Mouse (Mus musculus) heart, postnatal 0 days (tissue): ENCODE results near the gene Fut4. TPM values are rescaled to one million over a fixed set of nuclear protein-coding genes. Genes with fewer than 3 reads are reported as not detected.

Source experiments
- ATAC-seq: fragments of 200-750 bp; cut with Nextera tagmentation; 2 replicates; pipeline ENCODE4 v1.8.0; 2017; ENCODE audit warnings: low read depth, moderate number of reproducible peaks, moderate library complexity; ENCODE audit not compliant: insufficient read depth
- DNase-seq: peaks from one replicate; pipeline ENCODE4 v3.0.0-alpha.2; 2016; ENCODE audit warnings: low spot score
- H3K27ac ChIP-seq: fragments of 300-500 bp; sonication (generic); 2 replicates; pipeline ENCODE4 v1.5.1; 2014; ENCODE audit warnings: low read depth, mild to moderate bottlenecking
- H3K27me3 ChIP-seq: fragments of 300-500 bp; sonication (generic); 2 replicates; pipeline ENCODE4 v1.6.1; 2014; ENCODE audit warnings: low read length, mixed read lengths; ENCODE audit not compliant: control insufficient read depth, insufficient read depth
- H3K36me3 ChIP-seq: fragments of 300-500 bp; sonication (generic); replicated peaks from 2 replicates; pipeline ENCODE4 v1.6.1; 2014; ENCODE audit warnings: low read length, mixed read lengths; ENCODE audit not compliant: control insufficient read depth, insufficient read depth
- H3K4me1 ChIP-seq: fragments of 300-500 bp; sonication (generic); 2 replicates; pipeline ENCODE4 v1.6.1; 2014; ENCODE audit warnings: antibody characterized with exemption; ENCODE audit not compliant: control insufficient read depth, insufficient read depth
- H3K4me2 ChIP-seq: fragments of 300-500 bp; sonication (generic); 2 replicates; pipeline ENCODE4 v1.6.1; 2014; ENCODE audit warnings: low read depth, mild to moderate bottlenecking, low read length, moderate library complexity
- H3K4me3 ChIP-seq: fragments of 300-500 bp; sonication (generic); 2 replicates; pipeline ENCODE4 v1.5.1; 2014; ENCODE audit warnings: low read depth, low read length
- H3K9ac ChIP-seq: fragments of 300-500 bp; sonication (generic); replicated peaks from 2 replicates; pipeline ENCODE4 v1.6.1; 2014; ENCODE audit warnings: low read depth, low read length, mixed read lengths
- H3K9me3 ChIP-seq: fragments of 300-500 bp; sonication (generic); replicated peaks from 2 replicates; pipeline ENCODE4 v1.6.1; 2016; ENCODE audit warnings: low read length; ENCODE audit not compliant: control insufficient read depth
- CTCF ChIP-seq: IDR thresholded peaks from 2 replicates; pipeline ENCODE4 v1.5.1; 2016; ENCODE audit warnings: antibody characterized with exemption, control low read depth, low read depth
- EP300 ChIP-seq: IDR thresholded peaks from 2 replicates; pipeline ENCODE4 v1.6.1; 2016; ENCODE audit warnings: antibody characterized with exemption, low read depth
- WGBS: fragments of 180-500 bp; shearing (Covaris S2); extraction: QIAGEN DNeasy Blood & Tissue Kit; methylation state at CpG from one replicate; pipeline ENCODE4 v1.1.7; 2014; 5-methylcytosine and 5-hydroxymethylcytosine counted together
- polyA plus RNA-seq: library from polyadenylated mRNA; unstranded; fragments of >200 nt; fragmentation: Nextera tagmentation; extraction: Ambion mirVana; gene quantifications from 2 replicates; pipeline ENCODE4 v1.2.1, GENCODE M21; 2015
- total RNA-seq: library from RNA; depleted of rRNA; stranded (reverse); fragments of >200 nt; gene quantifications from 2 replicates; pipeline ENCODE4 v1.2.3, GENCODE M21; 2014; ENCODE audit warnings: low replicate concordance

Fut4 gene
- total and polyA plus RNA-seq, 2 experiments from 2014 or later: 0.27 TPM; not detected in 1

DNA sequence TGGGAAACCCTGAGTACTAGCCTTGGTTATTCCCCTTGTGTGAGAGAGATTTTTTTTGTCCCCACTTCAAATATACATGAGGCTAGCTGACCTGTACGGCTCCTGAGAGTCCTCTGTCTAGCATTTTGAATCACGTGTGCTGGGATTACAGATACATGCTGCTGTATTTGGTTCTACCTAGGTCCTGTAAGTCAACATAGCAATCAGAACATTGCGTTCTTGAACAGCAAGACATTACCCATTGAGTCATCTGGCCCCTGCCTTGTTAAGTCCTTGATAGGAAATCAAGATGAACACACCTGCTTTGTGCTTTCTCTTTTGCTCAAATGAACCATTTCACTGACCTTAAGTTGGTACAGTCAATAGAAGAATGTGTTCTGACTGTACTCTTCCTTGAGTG is 2.3 kb upstream of the Fut4 start:
- Histone ChIP-seq H3K9ac (no peak overlapping the region), H3K4me3 (no peak overlapping the region), H3K4me2 (no peak overlapping the region), H3K4me1 (no peaks in the 10 kb centered on the region), H3K27ac (no peak overlapping the region), H3K27me3 (peaks cover 12% of the 10 kb centered on the region), H3K9me3 (no peaks in the 10 kb centered on the region), H3K36me3 (no peaks in the 10 kb centered on the region)
- DNase-seq (no peak), ATAC-seq (no peak)
- whole genome bisulfite sequencing: 72% methylated on average over 3 of the region's 3 CpGs
- no peak for TF ChIP-seq CTCF

DNA sequence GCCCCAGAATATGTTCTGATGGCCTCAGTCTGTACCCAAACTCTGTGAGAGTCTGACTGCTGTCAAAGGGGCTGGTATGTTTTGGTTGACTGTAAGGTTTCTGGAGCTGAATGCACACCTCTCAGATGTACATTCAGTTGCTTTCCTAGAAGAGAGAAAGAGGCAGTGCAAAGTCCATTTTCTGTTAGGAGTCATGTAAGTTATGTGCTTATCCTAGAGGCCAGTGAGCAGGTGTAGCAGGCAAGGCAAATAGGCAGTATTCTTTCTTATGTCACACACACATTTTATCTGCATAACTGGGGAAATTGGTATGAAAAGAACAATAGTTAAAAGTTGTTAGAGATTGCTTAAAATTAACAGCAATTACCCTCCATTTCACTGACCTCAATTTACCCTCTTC is 1.8 kb upstream of the Fut4 start:
- Histone ChIP-seq H3K9me3 (no peaks in the 10 kb centered on the region), H3K4me2 (no peak overlapping the region), H3K36me3 (no peaks in the 10 kb centered on the region), H3K4me1 (no peaks in the 10 kb centered on the region), H3K4me3 (no peak overlapping the region), H3K9ac (no peak overlapping the region), H3K27me3 (peaks cover 12% of the 10 kb centered on the region), H3K27ac (no peak overlapping the region)
- ATAC-seq: no peak
- no peak for TF ChIP-seq EP300
- DNase-seq: no peak

- ATAC-seq: peak; percentile 70
- peak overlapping the region; percentile 48 for H3K4me3 ChIP-seq
- H3K9me3 ChIP-seq: no peaks in the 10 kb centered on the region
- peak overlapping the region; percentile 83 for H3K4me2 ChIP-seq
- H3K4me1 ChIP-seq: no peaks in the 10 kb centered on the region
- H3K36me3 ChIP-seq: no peaks in the 10 kb centered on the region
- TF ChIP-seq EP300 (no peak), CTCF (no peak)
- WGBS: under 1% methylated on average over 50 of the region's 50 CpGs
- H3K27ac ChIP-seq: no peak overlapping the region
- H3K27me3 ChIP-seq: peaks cover 12% of the 10 kb centered on the region
- H3K9ac ChIP-seq: peak overlapping the region; percentile 40
- no peak for DNase-seq
These were observed 641 bp downstream of the Fut4 start for GRCm38 (mm10) chr9:14751503-14752000.

- ATAC-seq: peak; percentile 47
- TF ChIP-seq EP300 (no peak), CTCF (no peak)
These were observed 1.2 kb downstream of the Fut4 start for GRCm38 (mm10) chr9:14750901-14751502.

DNA sequence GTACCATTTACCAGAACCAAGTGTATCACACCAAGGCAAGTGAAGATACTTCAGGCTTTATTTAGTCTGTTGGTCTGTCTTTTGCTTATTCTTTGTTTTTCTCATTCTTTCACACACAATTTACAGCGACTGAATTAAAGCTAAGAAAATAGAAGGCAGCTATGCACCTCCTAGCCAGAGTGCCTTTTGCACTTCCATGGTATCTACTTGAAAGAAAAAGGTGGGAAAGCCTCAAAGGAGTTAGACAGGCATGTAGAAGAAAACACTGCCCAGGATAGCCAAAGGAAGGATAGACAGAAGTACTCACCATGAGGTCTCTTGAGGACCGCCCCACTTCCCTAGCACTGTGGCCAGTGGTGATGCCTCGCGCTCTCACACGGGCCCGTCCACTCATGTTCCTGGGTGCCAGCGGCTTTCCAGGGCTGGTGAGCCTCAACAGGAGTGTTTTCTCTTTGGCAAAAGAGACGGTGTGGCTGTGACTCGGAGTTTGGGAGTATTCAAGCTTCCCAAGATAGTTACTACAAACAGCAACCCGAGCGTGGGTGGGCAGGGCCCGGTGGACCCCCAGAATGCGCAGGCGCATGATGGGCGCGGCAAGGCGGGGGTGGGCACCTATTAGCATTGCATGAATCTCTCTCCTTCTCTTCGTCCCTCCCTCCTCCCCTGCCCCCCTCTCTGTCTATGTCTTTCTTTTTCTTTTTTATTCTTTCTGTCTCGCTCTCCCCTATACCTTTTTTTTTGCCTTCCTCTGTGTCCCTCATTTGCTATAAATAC is 11.9 kb downstream of the Fut4 start, which contains the start of gene Piwil4:
Gene Piwil4 (minus strand): TSS at position 583 of the 774 bp plus-strand sequence.
- Histone ChIP-seq H3K27me3 (0 out of 2 replicates have a peak, but pooled peaks cover 2% of the 10 kb centered on the region), H3K4me3 (no peak within 1 kb of the TSS), H3K4me1 (no peaks in the 10 kb centered on the region), H3K9me3 (no peaks in the 10 kb centered on the region), H3K27ac (no peak within 1 kb of the TSS), H3K9ac (no peak within 1 kb of the TSS), H3K4me2 (no peak within 1 kb of the TSS), H3K36me3 (no peaks in the 10 kb centered on the region)
- 74% methylated on average over 19 of the region's 19 CpGs for WGBS
- ATAC-seq (no peak), DNase-seq (no peak)
- TF ChIP-seq CTCF: no peak
- no peak for TF ChIP-seq EP300

More at GRCm38 (mm10) chr9:14750901-14751502, 1.2 kb downstream of the Fut4 start:
- Histone ChIP-seq H3K9ac (peak overlapping the region; percentile 40; the same call in 1 of the 2 replicates), H3K4me2 (peak overlapping the region; percentile 83), H3K9me3 (no peaks in the 10 kb centered on the region), H3K4me1 (no peaks in the 10 kb centered on the region), H3K27me3 (peaks cover 12% of the 10 kb centered on the region), H3K27ac (no peak overlapping the region), H3K36me3 (no peaks in the 10 kb centered on the region), H3K4me3 (peak overlapping the region; percentile 48)
- peak; percentile 18 for DNase-seq
- WGBS: 44% methylated on average over 42 of the region's 42 CpGs
